Mouse (Mus musculus): ENCODE data around the gene Psmb11.

GRCm38 (mm10) chr14:54576241-54577088 lies 44.8 kb upstream of the Psmb11 start:
- TF ChIP-seq CTCF (IDR thresholded peaks at IDR 0.05; ENCODE audit: low read depth) (no peak), EP300 (IDR thresholded peaks at IDR 0.05; ENCODE audit: low read depth) (no peak)

Measured in liver, embryonic 14.5 days (tissue).